Comparison of ENCODE assay signal across 8 mouse cellular contexts in genomic region chr9:48495548-48495932, GRCm38 (mm10). TPM values are rescaled to one million over a fixed set of nuclear protein-coding genes. Genes with fewer than 3 reads are reported as not detected.
DNase-seq lines count a peak whose midpoint lies in the region; ATAC-seq and TF ChIP-seq lines count a peak whose summit lies in the region.

No protein-coding gene starts in this region.

- WGBS in cerebellum, adult 2 months, result 2% methylated on average over 34 of the region's 34 CpGs
- 4% methylated on average over 34 of the region's 34 CpGs for WGBS in limb, embryonic 12.5 days
- 3% methylated on average over 34 of the region's 34 CpGs for WGBS in neural tube, embryonic 14.5 days

- peak overlapping the region; percentile 83 for H3K4me2 ChIP-seq in limb, embryonic 12.5 days
- peak overlapping the region; percentile 69 for H3K4me2 ChIP-seq in neural tube, embryonic 14.5 days (ENCODE audit: low read depth, low read length)

- H3K27ac ChIP-seq in cerebellum, adult 2 months (ENCODE audit: insufficient read depth, low read length), result peak overlapping the region; percentile 86
- peak overlapping the region; percentile 89 for H3K27ac ChIP-seq in limb, embryonic 12.5 days
- peak overlapping the region; percentile 96 for H3K27ac ChIP-seq in neural tube, embryonic 14.5 days (ENCODE audit: low read depth, low read length)

- H3K9me3 ChIP-seq in limb, embryonic 12.5 days, result 0 out of 2 replicates have a peak, but pooled peaks cover 3% of the 10 kb centered on the region
- no peaks in the 10 kb centered on the region for H3K9me3 ChIP-seq in neural tube, embryonic 14.5 days (ENCODE audit: control insufficient read depth, low read length)

- peak overlapping the region; percentile 93 for H3K9ac ChIP-seq in limb, embryonic 12.5 days (replicated peaks)
- peak overlapping the region; percentile 82 for H3K9ac ChIP-seq in neural tube, embryonic 14.5 days (replicated peaks; ENCODE audit: low read depth, low read length)

- TF ChIP-seq POLR2A in cerebellum, adult 2 months (IDR thresholded peaks at IDR 0.05; ENCODE audit: borderline replicate concordance, insufficient read depth, low read length), result no peak

- no peak for DNase-seq in cerebellum, adult 2 months
- DNase-seq in cerebellum, adult 11 months, result no peak
- peak; percentile 64 for DNase-seq in thymus, postnatal 0 days (ENCODE audit: low spot score)
- DNase-seq in thymus, postnatal 25 days, result no peak
- DNase-seq in adrenal gland, adult 18-20 months (ENCODE audit: low spot score in 2 of 2), result no peak
- no peak for DNase-seq in c-Kit-positive CD71-positive TER-119-positive erythroid progenitor cells, embryonic 14.5 days (ENCODE audit: low spot score)

- peak; percentile 63; the same call in 1 of the 2 replicates for ATAC-seq in limb, embryonic 12.5 days (ENCODE audit: insufficient number of reproducible peaks, insufficient read depth, low FRiP score, low TSS enrichment, low read depth)
- peak; percentile 38; the same call in 1 of the 2 replicates for ATAC-seq in neural tube, embryonic 14.5 days (ENCODE audit: low read depth)

- no peaks in the 10 kb centered on the region for H3K4me1 ChIP-seq in cerebellum, adult 2 months (ENCODE audit: control insufficient read depth, insufficient read depth, low read length)
- H3K4me1 ChIP-seq in limb, embryonic 12.5 days (replicated peaks), result peaks cover 14% of the 10 kb centered on the region
- H3K4me1 ChIP-seq in neural tube, embryonic 14.5 days (ENCODE audit: control insufficient read depth, insufficient read depth, low read length), result peaks cover 16% of the 10 kb centered on the region

- no peaks in the 10 kb centered on the region for H3K27me3 ChIP-seq in cerebellum, adult 2 months (ENCODE audit: control insufficient read depth, insufficient read depth, low read length)
- H3K27me3 ChIP-seq in limb, embryonic 12.5 days, result 0 out of 2 replicates have a peak, but pooled peaks cover 3% of the 10 kb centered on the region
- H3K27me3 ChIP-seq in neural tube, embryonic 14.5 days (ENCODE audit: control insufficient read depth, insufficient read depth, low read length), result no peaks in the 10 kb centered on the region

- H3K36me3 ChIP-seq in limb, embryonic 12.5 days, result peaks cover 26% of the 10 kb centered on the region
- peaks cover 12% of the 10 kb centered on the region for H3K36me3 ChIP-seq in neural tube, embryonic 14.5 days (ENCODE audit: control insufficient read depth, insufficient read depth, low read length)

- TF ChIP-seq CTCF in cerebellum, adult 2 months (IDR thresholded peaks at IDR 0.05; ENCODE audit: borderline replicate concordance, insufficient read depth, low read depth, low read length), result no peak

- peak overlapping the region; percentile 73 for H3K4me3 ChIP-seq in cerebellum, adult 2 months (replicated peaks; ENCODE audit: insufficient read depth, low read depth, low read length)
- H3K4me3 ChIP-seq in limb, embryonic 12.5 days (replicated peaks), result peak overlapping the region; percentile 83
- H3K4me3 ChIP-seq in neural tube, embryonic 14.5 days (ENCODE audit: low read depth, low read length), result peak overlapping the region; percentile 72

RNA-seq across cellular contexts. Expression of gene Gm5617, which starts 0.3 kb away (rescaled TPM):
- 16.1 and 16.2 TPM in 2 replicates for polyA plus RNA-seq in cerebellum, adult 2 months (2012; rRNA removed)
- 68.6 and 69.0 TPM in 2 replicates for polyA plus RNA-seq in thymus, postnatal 0 days (2015; fragmentation: Nextera tagmentation; extraction: Ambion mirVana)
- polyA plus RNA-seq in limb, embryonic 12.5 days (2016; fragmentation: Nextera tagmentation; extraction: Ambion mirVana), result 37.4 and 39.9 TPM in 2 replicates
- polyA plus RNA-seq in neural tube, embryonic 14.5 days (2014; fragmentation: Nextera tagmentation; extraction: Ambion mirVana), result 26.5 TPM in 2 replicates
- total RNA-seq in adrenal gland, adult 18-20 months (2021), result 10 to 100 TPM; 43.0 to 45.3 TPM

RNA-seq across cellular contexts. Expression of gene Rbm7, which starts 0.4 kb away (rescaled TPM):
- polyA plus RNA-seq in cerebellum, adult 2 months (2012; rRNA removed), result 32.4 and 33.7 TPM in 2 replicates
- polyA plus RNA-seq in thymus, postnatal 0 days (2015; fragmentation: Nextera tagmentation; extraction: Ambion mirVana), result 158 and 160 TPM in 2 replicates
- polyA plus RNA-seq in limb, embryonic 12.5 days (2016; fragmentation: Nextera tagmentation; extraction: Ambion mirVana), result 119 and 128 TPM in 2 replicates
- polyA plus RNA-seq in neural tube, embryonic 14.5 days (2014; fragmentation: Nextera tagmentation; extraction: Ambion mirVana), result 90.5 and 104 TPM in 2 replicates
- 10 to 100 TPM; 71.5 to 78.9 TPM for total RNA-seq in adrenal gland, adult 18-20 months (2021)

RNA-seq across cellular contexts. Expression of gene Rexo2, which starts 15.1 kb away (rescaled TPM):
- 147 and 153 TPM in 2 replicates for polyA plus RNA-seq in cerebellum, adult 2 months (2012; rRNA removed)
- polyA plus RNA-seq in thymus, postnatal 0 days (2015; fragmentation: Nextera tagmentation; extraction: Ambion mirVana), result 130 and 153 TPM in 2 replicates
- 93.8 and 99.3 TPM in 2 replicates for polyA plus RNA-seq in limb, embryonic 12.5 days (2016; fragmentation: Nextera tagmentation; extraction: Ambion mirVana)
- polyA plus RNA-seq in neural tube, embryonic 14.5 days (2014; fragmentation: Nextera tagmentation; extraction: Ambion mirVana), result 87.1 and 93.9 TPM in 2 replicates
- 100 to 1,000 TPM; 131 to 157 TPM for total RNA-seq in adrenal gland, adult 18-20 months (2021)
